Mouse (Mus musculus) CD4-positive, CD25-positive, alpha-beta regulatory T cell, adult 2 months (primary cell): ENCODE results near the gene Prpf19.
A peak's percentile ranks its signal among the peaks of the same experiment; 100 is the strongest.

ENCODE experiments used
- DNase-seq: peaks from one replicate; pipeline ENCODE4 v3.0.0-alpha.2; 2012; ENCODE audit warnings: low read depth, low spot score

The Prpf19 gene

GRCm38 (mm10) chr19:10937110-10937563, 42.1 kb downstream of the Prpf19 start, which contains the start of gene Ptgdr2:
Gene Ptgdr2 (plus strand): TSS chr19:10937160.
- DNase-seq, result no peak

- no peak for DNase-seq
Measured at GRCm38 (mm10) chr19:10938771-10939170, 43.7 kb downstream of the Prpf19 start.

- DNase-seq, result peak; percentile 82
Measured at GRCm38 (mm10) chr19:10940097-10940800, 45.2 kb downstream of the Prpf19 start.

- DNase-seq, result no peak
Measured at GRCm38 (mm10) chr19:10940801-10941457, 45.9 kb downstream of the Prpf19 start.

- no peak for DNase-seq
Measured at GRCm38 (mm10) chr19:10943955-10944354, 48.9 kb downstream of the Prpf19 start.

- no peak for DNase-seq
Measured at GRCm38 (mm10) chr19:10946506-10946905, 51.5 kb downstream of the Prpf19 start.

- no peak for DNase-seq
Measured at GRCm38 (mm10) chr19:10947219-10947618, 52.2 kb downstream of the Prpf19 start.

- peak; percentile 39 for DNase-seq
Measured at GRCm38 (mm10) chr19:10948416-10948815, 53.4 kb downstream of the Prpf19 start.

- DNase-seq, result peak; percentile 99
Measured at GRCm38 (mm10) chr19:10949112-10949511, 54.1 kb downstream of the Prpf19 start, which contains the start of gene Ccdc86. Gene Ccdc86 (minus strand): TSS chr19:10949266.

- no peak for DNase-seq
Measured at GRCm38 (mm10) chr19:10949558-10949957, 54.5 kb downstream of the Prpf19 start.

GRCm38 (mm10) chr19:10952021-10952939, 57.2 kb downstream of the Prpf19 start:
- DNase-seq, result no peak
